Mouse (Mus musculus) erythroblast, embryonic 14.5 days (primary cell): Measurements from ENCODE around the gene Rasl11a.

ENCODE experiments used
- GATA1 ChIP-seq: IDR thresholded peaks from 2 replicates; pipeline ENCODE4 v1.6.1; 2012; ENCODE audit warnings: low read length, inconsistent platforms, mixed read lengths
- TAL1 ChIP-seq: IDR thresholded peaks from 3 replicates; pipeline ENCODE4 v1.6.1; 2012; ENCODE audit warnings: low read length, inconsistent platforms, mixed read lengths

GRCm38 (mm10) chr5:146798031-146798430, 46.8 kb upstream of the Rasl11a start:
- TF ChIP-seq TAL1 (no peak), GATA1 (0 out of 2 replicates have a peak, but pooled peaks have one; percentile 12)
